Mouse (Mus musculus): ENCODE measurements around the gene Cdh12.

- TF ChIP-seq CTCF (IDR thresholded peaks at IDR 0.05 in 2 of 3, conservative IDR thresholded peaks at IDR 0.05 in 1 of 3; ENCODE audit: control insufficient read depth in 1 of 3, insufficient read depth in 1 of 3, low read depth in 2 of 3, low read length in 3 of 3, poor library complexity in 1 of 3, severe bottlenecking in 1 of 3) = no peak
- TF ChIP-seq USF2 (IDR thresholded peaks at IDR 0.05; ENCODE audit: borderline replicate concordance in 1 of 2, insufficient read depth in 1 of 2, low read depth in 1 of 2, low read length in 2 of 2) = no peak
- no peak for TF ChIP-seq EP300 (IDR thresholded peaks at IDR 0.05; ENCODE audit: low read depth in 1 of 2, low read length in 2 of 2)
- TF ChIP-seq TCF12 (IDR thresholded peaks at IDR 0.05; ENCODE audit: low read depth, low read length) = no peak
- no peak for TF ChIP-seq BHLHE40 (IDR thresholded peaks at IDR 0.05; ENCODE audit: borderline replicate concordance, low read depth, low read length)
- no peak for TF ChIP-seq ZKSCAN1 (IDR thresholded peaks at IDR 0.05; ENCODE audit: low read depth, low read length)
- TF ChIP-seq POLR2A (IDR thresholded peaks at IDR 0.05; ENCODE audit: control insufficient read depth in 1 of 2, insufficient read depth in 1 of 2, low read depth in 1 of 2, low read length in 2 of 2, poor library complexity in 1 of 2) = no peak
- TF ChIP-seq KAT2A (conservative IDR thresholded peaks at IDR 0.05; ENCODE audit: low read depth, low read length) = no peak
- TF ChIP-seq ZC3H11A (IDR thresholded peaks at IDR 0.05; ENCODE audit: low read depth, low read length) = no peak
- no peak for TF ChIP-seq ZMIZ1 (IDR thresholded peaks at IDR 0.05; ENCODE audit: low read depth, low read length)
- no peak for TF ChIP-seq MYC (IDR thresholded peaks at IDR 0.05; ENCODE audit: low read depth, low read length)
- no peak for TF ChIP-seq HCFC1 (IDR thresholded peaks at IDR 0.05; ENCODE audit: low read depth, low read length)
- TF ChIP-seq GATA1 (IDR thresholded peaks at IDR 0.05; ENCODE audit: low read depth, low read length) = no peak
These were observed 218.9 kb downstream of the Cdh12 start for GRCm38 (mm10) chr15:20667989-20668388.

All from MEL (cell line).